Mouse (Mus musculus): ENCODE data around the gene Plekhd1.
A peak's percentile ranks its signal among the peaks of the same experiment; 100 is the strongest.

The Plekhd1 gene

GRCm38 (mm10) chr12:80701332-80701731 lies 8.9 kb downstream of the Plekhd1 start:
- DNase-seq: no peak

DNA sequence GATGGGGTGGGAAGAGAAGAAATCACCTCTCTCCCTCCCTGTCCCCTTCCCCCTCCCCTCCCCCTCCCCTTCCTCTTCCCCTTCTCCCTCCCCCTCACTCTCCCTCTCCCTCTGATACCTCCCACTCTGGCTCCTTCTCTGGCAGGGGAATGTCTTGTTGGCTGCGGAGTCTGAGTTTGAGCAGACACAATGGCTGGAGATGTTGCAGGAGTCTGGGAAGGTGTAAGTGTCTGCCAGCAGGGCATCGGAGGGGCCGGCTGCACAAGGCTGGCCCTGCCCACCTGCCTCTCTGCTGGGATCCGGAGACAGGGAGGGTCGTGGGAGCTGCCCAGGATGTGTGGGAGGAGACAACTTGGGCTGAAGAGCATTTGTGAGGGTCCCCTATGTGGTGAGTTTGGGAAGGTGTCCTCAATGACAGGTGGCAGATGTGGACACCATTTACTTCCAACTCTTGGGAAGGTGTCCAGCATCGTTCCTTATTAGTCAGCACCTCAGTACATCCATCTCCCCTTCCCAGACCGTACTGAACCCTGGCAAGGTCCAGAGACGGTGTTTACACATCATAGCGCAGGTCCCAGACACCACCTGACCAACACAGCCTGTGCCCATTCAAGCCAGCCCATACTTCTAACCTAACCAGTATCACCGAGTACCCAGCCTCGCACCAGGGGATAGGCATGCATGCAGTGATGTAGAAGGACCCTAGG lies 14.0 kb downstream of the Plekhd1 start:
- no peak for DNase-seq

- DNase-seq: peak; percentile 33
Measured at GRCm38 (mm10) chr12:80706915-80707604, 14.7 kb downstream of the Plekhd1 start.

DNA sequence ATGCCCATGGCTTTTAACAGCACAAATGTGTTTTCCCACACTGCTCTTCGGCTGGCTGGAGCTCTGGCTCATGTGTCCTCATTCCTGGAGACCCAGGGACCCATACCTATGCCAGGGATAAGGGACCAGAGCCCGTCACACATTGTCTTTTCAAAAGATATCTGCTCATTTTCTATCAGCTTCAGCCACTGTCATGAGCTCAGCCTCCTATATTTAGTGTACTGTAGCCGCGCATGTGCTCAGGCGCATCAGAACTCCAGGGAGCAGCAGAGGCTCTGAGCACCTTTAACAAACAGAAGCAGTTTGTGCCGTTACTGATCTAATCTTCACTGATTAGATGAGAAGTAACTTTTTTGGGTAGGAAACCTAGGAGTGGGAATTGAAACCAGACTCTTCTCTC lies 23.5 kb downstream of the Plekhd1 start:
- DNase-seq: no peak

DNA sequence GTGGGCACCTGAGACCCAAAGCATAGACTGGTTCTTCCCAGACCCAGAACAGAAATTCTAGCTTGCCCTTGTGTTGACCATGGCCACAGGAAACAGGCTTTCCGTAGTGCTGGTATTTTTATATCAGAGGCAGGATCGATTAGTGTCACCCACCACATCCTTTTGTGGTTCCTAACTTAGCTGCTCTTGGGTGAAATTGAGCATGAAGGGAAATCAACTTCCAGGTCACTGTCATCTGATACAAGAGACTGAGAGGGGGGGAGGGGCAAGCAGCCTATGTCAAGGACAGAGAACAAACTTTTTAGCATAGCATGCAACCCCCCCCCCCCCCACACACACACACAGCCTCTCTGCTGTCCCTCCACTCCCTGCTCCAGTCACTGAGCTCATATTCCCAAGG lies 26.8 kb downstream of the Plekhd1 start:
- DNase-seq: no peak

- no peak for DNase-seq
Measured at GRCm38 (mm10) chr12:80720507-80720906, 28.1 kb downstream of the Plekhd1 start.

DNA sequence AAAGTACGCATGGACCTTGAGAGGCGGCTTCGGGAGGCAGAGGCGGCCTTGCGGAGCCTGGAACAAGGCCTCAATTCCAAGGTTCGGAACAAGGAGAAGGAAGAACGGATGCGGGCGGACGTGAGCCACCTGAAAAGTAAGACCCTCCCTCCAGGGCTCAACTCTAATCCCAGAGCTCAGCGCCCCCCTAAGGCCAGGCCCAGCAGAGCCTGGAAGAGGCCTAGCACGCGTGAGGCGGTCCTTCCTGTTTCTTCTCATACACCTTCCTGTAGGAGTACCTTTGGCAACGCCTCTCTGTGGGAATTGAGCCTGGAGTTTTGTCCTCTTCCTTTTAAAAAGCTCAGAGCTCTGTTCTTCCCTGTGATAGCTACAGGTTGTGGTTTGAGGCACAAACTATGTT lies 29.1 kb downstream of the Plekhd1 start:
- no peak for DNase-seq

DNA sequence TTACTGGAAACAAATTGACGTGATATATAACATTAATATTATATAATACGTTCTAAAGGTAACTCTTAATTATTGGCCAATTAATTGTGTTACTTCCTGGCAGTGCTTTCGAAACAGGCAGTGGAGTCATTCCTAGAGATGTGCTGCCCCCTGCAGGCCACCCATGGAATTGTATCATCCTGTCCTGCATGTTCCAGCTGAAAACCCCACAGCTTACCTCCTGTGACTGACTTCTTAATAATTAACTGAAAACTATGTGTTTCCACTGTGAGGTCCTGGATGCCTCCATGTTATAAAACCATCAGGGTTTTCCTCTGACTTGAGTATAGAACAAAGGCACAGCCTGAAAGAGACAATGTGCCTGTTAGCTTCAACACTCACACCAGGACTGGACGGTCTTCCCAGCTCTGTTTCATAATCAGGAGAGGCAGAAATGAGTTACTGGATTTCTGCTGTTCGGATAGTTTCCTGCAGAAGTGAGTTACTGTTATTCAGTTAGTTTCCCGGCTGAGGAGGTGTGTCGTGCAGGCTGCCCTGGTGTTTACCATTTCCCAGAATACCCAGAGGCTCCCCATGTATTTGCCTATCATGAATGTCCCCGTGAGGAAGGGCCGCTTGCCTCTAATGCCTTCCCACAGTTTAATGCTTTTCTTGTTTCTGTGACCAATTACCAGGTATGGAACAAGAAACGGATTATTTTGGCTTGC lies 32.6 kb downstream of the Plekhd1 start:
- peak; percentile 73 for DNase-seq

DNA sequence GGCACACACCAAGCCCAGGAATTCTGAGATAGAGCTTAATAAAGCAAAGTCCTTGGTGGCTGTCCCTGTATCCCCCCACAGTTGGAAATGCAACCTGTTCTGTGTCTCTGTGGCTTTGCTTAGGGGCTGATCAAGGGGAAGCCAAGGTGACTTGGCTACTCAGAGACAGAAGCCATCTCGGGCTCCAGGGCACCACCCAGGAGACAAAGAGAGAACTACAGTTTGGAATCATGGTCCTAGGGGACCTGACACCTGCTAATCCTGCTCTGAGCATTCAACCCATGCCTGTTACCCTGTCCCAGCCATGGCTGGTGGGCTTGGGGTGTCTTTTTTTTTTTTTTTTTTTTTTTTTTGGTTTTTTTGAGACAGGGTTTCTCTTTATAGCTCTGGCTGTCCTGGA lies 35.8 kb downstream of the Plekhd1 start:
- DNase-seq: no peak

GRCm38 (mm10) chr12:80728814-80729213 lies 36.4 kb downstream of the Plekhd1 start:
- DNase-seq: no peak

GRCm38 (mm10) chr12:80729758-80730530 lies 37.6 kb downstream of the Plekhd1 start:
- DNase-seq: no peak

- DNase-seq: peak; percentile 54
Measured at GRCm38 (mm10) chr12:80730567-80730966, 38.2 kb downstream of the Plekhd1 start.

- DNase-seq: no peak
Measured at GRCm38 (mm10) chr12:80734526-80735470, 42.4 kb downstream of the Plekhd1 start.

- DNase-seq: no peak
Measured at GRCm38 (mm10) chr12:80736464-80737282, 44.3 kb downstream of the Plekhd1 start.

DNA sequence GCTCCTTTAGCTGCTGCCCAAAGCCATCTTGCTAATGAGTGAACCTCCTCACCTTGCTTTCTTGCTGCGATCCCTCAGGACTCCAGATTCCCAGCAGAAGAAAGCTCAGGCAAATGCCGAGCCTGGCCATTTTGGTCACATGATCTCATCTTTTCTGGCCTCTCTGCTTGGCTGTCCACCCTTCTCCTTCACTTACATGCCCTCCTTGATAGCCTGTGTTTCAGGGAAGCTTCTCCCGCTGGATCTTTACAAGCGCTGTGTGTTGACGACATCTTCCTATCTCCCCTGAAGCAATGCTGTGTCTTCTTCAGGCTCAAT lies 44.9 kb downstream of the Plekhd1 start:
- no peak for DNase-seq

DNA sequence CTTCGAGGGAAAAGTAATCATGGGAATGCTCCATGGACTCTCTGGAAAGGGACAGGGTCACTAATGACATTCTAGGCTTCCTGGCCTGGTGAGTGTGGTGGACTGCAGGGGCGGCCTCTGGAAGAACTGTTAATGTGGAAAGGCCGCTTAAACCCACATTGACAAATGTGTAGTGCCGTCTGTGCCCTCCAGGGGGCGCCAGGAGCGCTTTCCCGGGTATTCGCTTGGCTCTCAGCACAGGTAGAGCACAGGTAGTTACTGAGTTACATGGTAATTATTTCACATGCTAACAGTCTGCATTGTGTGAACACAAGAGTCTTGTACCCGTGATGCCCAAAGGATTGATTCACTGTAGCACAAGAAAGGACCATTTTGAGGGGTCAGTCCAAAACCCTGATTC lies 47.1 kb downstream of the Plekhd1 start:
- DNase-seq: peak; percentile 41

GRCm38 (mm10) chr12:80744614-80745013 lies 52.2 kb downstream of the Plekhd1 start:
- no peak for DNase-seq

DNA sequence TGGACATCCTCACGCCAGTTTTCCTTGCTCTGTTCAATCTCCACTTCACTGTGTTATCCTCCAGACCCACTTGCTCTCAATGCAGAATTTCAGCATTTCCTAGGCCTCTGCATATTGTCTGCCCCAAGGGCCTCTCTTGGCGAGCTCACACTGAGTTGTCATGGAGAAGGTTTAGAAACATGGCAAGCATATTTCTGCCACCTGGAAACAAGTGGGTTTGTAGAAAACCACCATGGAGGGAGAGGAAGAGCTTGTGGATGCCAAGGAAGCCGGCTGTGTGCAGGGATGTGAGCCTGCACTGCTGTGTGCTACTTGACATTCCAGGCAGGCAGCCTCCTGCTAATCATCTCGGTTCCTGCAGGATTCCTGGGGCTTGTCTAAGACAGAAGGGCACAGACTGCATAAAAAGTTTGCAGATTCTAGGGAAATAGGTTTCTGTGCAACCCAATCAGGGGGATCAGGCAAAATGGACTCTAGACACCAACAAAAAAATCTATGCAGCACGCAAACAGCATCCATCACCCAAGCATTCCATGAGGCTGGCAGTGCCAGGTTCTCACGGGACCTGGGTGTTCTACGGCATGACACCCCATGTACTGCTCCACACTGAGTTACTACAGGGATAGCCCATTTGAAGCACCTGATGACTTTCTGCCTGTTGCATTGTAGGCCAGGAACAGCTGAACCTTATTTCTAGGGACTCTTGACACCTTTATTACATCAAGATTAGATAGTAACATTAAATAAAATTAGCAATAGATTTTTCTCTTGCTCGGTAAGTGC lies 53.8 kb downstream of the Plekhd1 start:
- DNase-seq: no peak

GRCm38 (mm10) chr12:80751556-80751955 lies 59.2 kb downstream of the Plekhd1 start:
- DNase-seq: no peak
